Mouse (Mus musculus) CD4-positive naive resting alpha-beta T cell, adult 76 days (primary cell): ENCODE results near the gene Noct. TPM values are rescaled to one million over a fixed set of nuclear protein-coding genes. Genes with fewer than 3 reads are reported as not detected.

Source experiments
- total RNA-seq: library from RNA; stranded (reverse); gene quantifications from one replicate; pipeline ENCODE4 v1.2.4, GENCODE M21; 2023

Noct gene
- total RNA-seq: 11.2 TPM

GRCm38 (mm10) chr3:51224363-51225225 is at the start of gene Noct:
TSS of gene Noct (plus strand) at chr3:51224447.

Other genes with a start within 250 kb of the Noct start
- 184 TPM for gene Elf2, start 116.2 kb downstream of the Noct start, total RNA-seq
- not detected for gene Mgarp, start 172.3 kb downstream of the Noct start, total RNA-seq
- gene Ndufc1, start 184.5 kb downstream of the Noct start, total RNA-seq: 57.5 TPM
- gene Naa15, start 190.7 kb downstream of the Noct start, total RNA-seq: 148 TPM